Mouse (Mus musculus) liver, embryonic 11.5 days (tissue): ENCODE measurements around the gene Sema3e. TPM values are rescaled to one million over a fixed set of nuclear protein-coding genes. Genes with fewer than 3 reads are reported as not detected.

ENCODE experiments used
- ATAC-seq: fragments of 200-750 bp; cut with Nextera tagmentation; replicated peaks from 2 replicates; pipeline ENCODE4 v1.8.0; 2017; ENCODE audit warnings: moderate number of reproducible peaks, mild to moderate bottlenecking, moderate TSS enrichment, moderate library complexity; ENCODE audit not compliant: low FRiP score
- DNase-seq: peaks from one replicate; pipeline ENCODE4 v3.0.0-alpha.2; 2017; ENCODE audit warnings: low spot score
- H3K27ac ChIP-seq: fragments of 300-500 bp; sonication (generic); 2 replicates; pipeline ENCODE4 v1.5.1; 2014; ENCODE audit warnings: mild to moderate bottlenecking, low read depth, low read length, control low read depth
- H3K27me3 ChIP-seq: fragments of 300-500 bp; sonication (generic); replicated peaks from 2 replicates; pipeline ENCODE4 v1.6.1; 2014; ENCODE audit warnings: low read length, mixed read lengths; ENCODE audit not compliant: control insufficient read depth, insufficient read depth
- H3K36me3 ChIP-seq: fragments of 300-500 bp; sonication (generic); 2 replicates; pipeline ENCODE4 v1.6.1; 2014; ENCODE audit warnings: mild to moderate bottlenecking, low read length, moderate library complexity, mixed read lengths; ENCODE audit not compliant: control insufficient read depth, insufficient read depth
- H3K4me1 ChIP-seq: fragments of 300-500 bp; sonication (generic); replicated peaks from 2 replicates; pipeline ENCODE4 v1.6.1; 2014; ENCODE audit warnings: low read length, mixed read lengths; ENCODE audit not compliant: control insufficient read depth, insufficient read depth
- H3K4me2 ChIP-seq: fragments of 300-500 bp; sonication (generic); 2 replicates; pipeline ENCODE4 v1.6.1; 2014; ENCODE audit warnings: mild to moderate bottlenecking, control low read depth, moderate library complexity
- H3K4me3 ChIP-seq: fragments of 300-500 bp; sonication (generic); 2 replicates; pipeline ENCODE4 v1.5.1; 2014; ENCODE audit warnings: low read depth, low read length, control low read depth
- H3K9ac ChIP-seq: fragments of 300-500 bp; sonication (generic); 2 replicates; pipeline ENCODE4 v1.6.1; 2014; ENCODE audit warnings: low read depth, low read length, control low read depth
- H3K9me3 ChIP-seq: fragments of 300-500 bp; sonication (generic); 2 replicates; pipeline ENCODE4 v1.6.1; 2016; ENCODE audit warnings: low read length, inconsistent platforms, mixed read lengths; ENCODE audit not compliant: control insufficient read depth
- WGBS: fragments of 180-500 bp; shearing (Covaris S2); extraction: QIAGEN DNeasy Blood & Tissue Kit; methylation state at CpG from one replicate; pipeline ENCODE4 v1.1.7; 2014; 5-methylcytosine and 5-hydroxymethylcytosine counted together
- polyA plus RNA-seq: library from polyadenylated mRNA; unstranded; fragments of >200 nt; fragmentation: Nextera tagmentation; extraction: Ambion mirVana; gene quantifications from 2 replicates; pipeline ENCODE4 v1.2.1, GENCODE M21; 2014

Sema3e gene
- polyA plus RNA-seq, 1 experiment from 2014 or later = 0.67 TPM

GRCm38 (mm10) chr5:13992734-13993396 is 32.2 kb upstream of the Sema3e start:
- Histone ChIP-seq H3K27me3 (no peaks in the 10 kb centered on the region), H3K4me2 (no peak overlapping the region), H3K4me1 (no peaks in the 10 kb centered on the region), H3K9ac (no peak overlapping the region), H3K27ac (no peak overlapping the region), H3K36me3 (no peaks in the 10 kb centered on the region), H3K4me3 (no peak overlapping the region), H3K9me3 (no peaks in the 10 kb centered on the region)
- 46% methylated on average over 11 of the region's 11 CpGs for WGBS
- DNase-seq = no peak
- ATAC-seq = no peak

- no peak for ATAC-seq
- DNase-seq = no peak
- Histone ChIP-seq H3K4me3 (no peak overlapping the region), H3K4me2 (no peak overlapping the region), H3K27ac (no peak overlapping the region), H3K4me1 (no peaks in the 10 kb centered on the region), H3K9ac (no peak overlapping the region), H3K36me3 (no peaks in the 10 kb centered on the region), H3K27me3 (peaks cover 13% of the 10 kb centered on the region; the same call in 1 of the 2 replicates), H3K9me3 (no peaks in the 10 kb centered on the region)
- 85% methylated on average over 7 of the region's 7 CpGs for WGBS
Measured at GRCm38 (mm10) chr5:14028341-14028740, 3.3 kb downstream of the Sema3e start.

GRCm38 (mm10) chr5:14030796-14031195 is 5.7 kb downstream of the Sema3e start:
- Histone ChIP-seq H3K4me1 (no peaks in the 10 kb centered on the region), H3K9ac (no peak overlapping the region), H3K27me3 (peaks cover 3% of the 10 kb centered on the region; the same call in 1 of the 2 replicates), H3K27ac (no peak overlapping the region), H3K9me3 (no peaks in the 10 kb centered on the region), H3K36me3 (no peaks in the 10 kb centered on the region), H3K4me3 (no peak overlapping the region), H3K4me2 (no peak overlapping the region)
- DNase-seq (no peak), ATAC-seq (no peak)
- 65% methylated on average over 1 of the region's 1 CpGs for WGBS

GRCm38 (mm10) chr5:14032056-14032455 is 7.0 kb downstream of the Sema3e start:
- DNase-seq (no peak), ATAC-seq (no peak)
- Histone ChIP-seq H3K4me2 (no peak overlapping the region), H3K9me3 (no peaks in the 10 kb centered on the region), H3K4me3 (no peak overlapping the region), H3K27me3 (no peaks in the 10 kb centered on the region), H3K4me1 (no peaks in the 10 kb centered on the region), H3K9ac (no peak overlapping the region), H3K36me3 (no peaks in the 10 kb centered on the region), H3K27ac (no peak overlapping the region)
- 42% methylated on average over 4 of the region's 4 CpGs for WGBS

GRCm38 (mm10) chr5:14033302-14033701 is 8.2 kb downstream of the Sema3e start:
- Histone ChIP-seq H3K4me2 (no peak overlapping the region), H3K4me1 (no peaks in the 10 kb centered on the region), H3K9me3 (no peaks in the 10 kb centered on the region), H3K27ac (no peak overlapping the region), H3K36me3 (no peaks in the 10 kb centered on the region), H3K27me3 (no peaks in the 10 kb centered on the region), H3K4me3 (no peak overlapping the region), H3K9ac (no peak overlapping the region)
- ATAC-seq = no peak
- 41% methylated on average over 3 of the region's 3 CpGs for WGBS
- DNase-seq = no peak

GRCm38 (mm10) chr5:14038813-14039496 is 13.9 kb downstream of the Sema3e start:
- Histone ChIP-seq H3K27ac (no peak overlapping the region), H3K9me3 (no peaks in the 10 kb centered on the region), H3K4me1 (no peaks in the 10 kb centered on the region), H3K4me2 (no peak overlapping the region), H3K27me3 (no peaks in the 10 kb centered on the region), H3K36me3 (no peaks in the 10 kb centered on the region), H3K9ac (no peak overlapping the region), H3K4me3 (no peak overlapping the region)
- WGBS = 35% methylated on average over 9 of the region's 9 CpGs
- DNase-seq = no peak
- no peak for ATAC-seq

- H3K4me1 ChIP-seq = no peaks in the 10 kb centered on the region
- no peak overlapping the region for H3K4me2 ChIP-seq
- 45% methylated on average over 4 of the region's 4 CpGs for WGBS
- H3K9me3 ChIP-seq = no peaks in the 10 kb centered on the region
- no peak for ATAC-seq
- H3K27me3 ChIP-seq = no peaks in the 10 kb centered on the region
- H3K36me3 ChIP-seq = no peaks in the 10 kb centered on the region
- no peak for DNase-seq
- H3K4me3 ChIP-seq = no peak overlapping the region
- H3K27ac ChIP-seq = no peak overlapping the region
- no peak overlapping the region for H3K9ac ChIP-seq
Measured at GRCm38 (mm10) chr5:14040208-14040607, 15.1 kb downstream of the Sema3e start.

GRCm38 (mm10) chr5:14043116-14043515 is 18.0 kb downstream of the Sema3e start:
- Histone ChIP-seq H3K4me1 (no peaks in the 10 kb centered on the region), H3K4me3 (no peak overlapping the region), H3K9ac (no peak overlapping the region), H3K27me3 (no peaks in the 10 kb centered on the region), H3K36me3 (no peaks in the 10 kb centered on the region), H3K9me3 (no peaks in the 10 kb centered on the region), H3K4me2 (no peak overlapping the region), H3K27ac (no peak overlapping the region)
- ATAC-seq (no peak), DNase-seq (no peak)
- 75% methylated on average over 5 of the region's 5 CpGs for WGBS

GRCm38 (mm10) chr5:14043983-14044382 is 18.9 kb downstream of the Sema3e start:
- ATAC-seq (no peak), DNase-seq (no peak)
- Histone ChIP-seq H3K27me3 (no peaks in the 10 kb centered on the region), H3K4me3 (no peak overlapping the region), H3K4me2 (no peak overlapping the region), H3K9ac (no peak overlapping the region), H3K9me3 (no peaks in the 10 kb centered on the region), H3K27ac (no peak overlapping the region), H3K36me3 (no peaks in the 10 kb centered on the region), H3K4me1 (no peaks in the 10 kb centered on the region)
- 69% methylated on average over 6 of the region's 6 CpGs for WGBS
